Mouse (Mus musculus) gonadal fat pad, adult 2 months (tissue): Measurements from ENCODE around the gene Pet117. TPM values are rescaled to one million over a fixed set of nuclear protein-coding genes. Genes with fewer than 3 reads are reported as not detected.

Source experiments
- DNase-seq: peaks from one replicate; pipeline ENCODE4 v3.0.0-alpha.2; 2012; ENCODE audit warnings: low read depth
- polyA plus RNA-seq: library from polyadenylated mRNA; depleted of rRNA; stranded (reverse); fragments of >200 nt; gene quantifications from 2 replicates; pipeline ENCODE4 v1.2.3, GENCODE M21; 2012; rRNA removed

The Pet117 gene
- polyA plus RNA-seq, 1 experiment = not detected

DNA sequence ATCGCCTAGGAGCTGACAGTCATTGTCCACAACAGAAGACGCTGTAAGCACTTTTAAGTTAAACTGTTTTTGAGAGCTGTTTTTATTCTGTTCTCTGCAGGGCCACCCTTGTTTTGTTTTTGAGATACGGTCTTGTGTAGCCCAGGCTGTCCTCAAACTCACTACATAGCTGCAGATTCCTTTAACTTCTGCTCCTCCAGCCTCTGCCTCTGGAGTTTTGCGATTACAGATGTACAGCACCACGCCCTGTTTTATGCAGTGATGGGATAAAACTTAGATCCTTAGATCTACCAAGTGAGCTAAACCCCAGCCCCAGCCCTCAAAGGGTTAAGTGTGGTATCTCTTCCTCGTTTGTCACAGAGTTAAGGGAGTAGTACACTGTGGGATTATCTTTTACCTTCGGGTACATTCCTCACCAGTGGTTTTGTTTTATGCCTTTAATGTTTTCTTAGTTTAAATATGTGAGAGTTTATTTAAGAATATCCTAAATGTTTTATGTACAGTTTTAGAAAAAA is 13.9 kb downstream of the Pet117 start:
- no peak for DNase-seq

DNA sequence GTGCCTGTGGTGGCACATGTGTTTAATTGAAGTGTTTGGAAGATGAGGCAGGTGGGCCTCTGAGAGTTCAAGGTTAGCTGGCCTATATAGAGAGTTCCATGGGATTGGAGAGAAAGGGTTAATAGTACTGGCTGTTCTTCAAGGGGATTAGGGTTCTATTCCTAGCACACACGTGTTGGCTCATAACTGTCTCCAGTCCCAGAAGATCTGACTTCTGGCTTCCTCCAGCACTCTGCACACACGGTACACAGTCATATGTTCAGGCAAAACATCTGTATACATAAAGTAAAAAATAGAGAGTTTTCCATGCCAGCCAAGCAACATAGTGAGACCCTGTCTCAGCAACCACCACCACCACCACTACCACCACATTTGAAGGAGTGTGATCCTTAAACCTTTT is 17.5 kb downstream of the Pet117 start:
- DNase-seq = no peak

DNA sequence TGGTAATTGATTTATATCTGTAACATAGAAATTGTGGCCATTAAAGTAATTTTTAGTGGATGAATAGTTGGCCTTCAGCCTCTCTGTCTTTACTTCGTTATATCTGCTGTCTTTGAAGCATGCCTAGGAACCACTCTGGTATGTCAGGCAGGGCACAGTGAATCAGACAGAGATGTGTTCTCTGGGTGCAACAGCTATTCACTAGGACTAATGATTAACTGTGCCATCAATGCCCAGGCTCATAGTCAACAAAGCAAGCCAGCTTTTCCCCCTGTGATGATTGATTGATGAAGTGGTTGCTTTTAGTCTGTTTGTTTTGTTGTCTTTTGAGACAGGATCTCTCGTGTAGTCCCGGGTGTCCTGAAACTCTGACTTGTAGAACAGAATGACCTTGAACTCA is 19.6 kb downstream of the Pet117 start:
- DNase-seq = no peak

DNA sequence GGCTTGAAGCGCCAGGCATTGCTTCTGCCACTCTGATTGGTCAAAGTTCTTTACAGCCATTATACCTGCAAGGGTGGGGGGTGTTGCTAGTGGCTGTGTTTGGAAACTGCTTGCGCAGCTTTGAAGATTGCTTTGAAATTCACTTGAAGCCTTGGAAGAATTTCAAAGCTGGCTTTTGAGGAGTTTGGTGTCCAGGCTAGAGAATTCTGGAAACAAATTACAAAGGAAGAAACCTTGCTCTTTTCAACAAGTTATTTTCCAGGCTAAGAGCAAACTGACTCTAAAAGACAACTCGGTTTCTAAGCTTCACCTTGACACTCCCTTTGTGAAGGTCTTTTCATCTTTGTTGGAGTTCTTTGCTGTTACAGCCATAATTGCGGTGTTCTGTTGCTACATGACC is 30.7 kb downstream of the Pet117 start:
- DNase-seq = no peak

DNA sequence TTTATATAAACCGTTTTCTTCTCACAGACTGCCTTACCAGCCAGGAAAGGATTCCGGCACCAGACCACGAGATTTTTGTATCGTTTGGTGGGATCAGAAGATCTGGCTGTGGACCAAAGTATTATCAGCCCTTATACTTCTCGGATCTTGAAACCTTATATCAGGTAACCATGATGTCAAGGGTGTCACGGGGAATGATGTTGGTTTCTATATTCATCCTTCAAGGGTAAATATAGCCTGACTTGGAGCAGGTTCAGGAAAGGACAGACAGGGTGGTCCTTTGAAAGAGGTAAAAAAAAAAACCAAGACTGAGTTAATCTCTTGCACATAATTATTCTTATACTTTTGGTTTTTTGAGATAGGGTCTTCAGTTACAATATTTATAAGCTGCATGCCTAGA is 31.9 kb downstream of the Pet117 start:
- DNase-seq = no peak

DNA sequence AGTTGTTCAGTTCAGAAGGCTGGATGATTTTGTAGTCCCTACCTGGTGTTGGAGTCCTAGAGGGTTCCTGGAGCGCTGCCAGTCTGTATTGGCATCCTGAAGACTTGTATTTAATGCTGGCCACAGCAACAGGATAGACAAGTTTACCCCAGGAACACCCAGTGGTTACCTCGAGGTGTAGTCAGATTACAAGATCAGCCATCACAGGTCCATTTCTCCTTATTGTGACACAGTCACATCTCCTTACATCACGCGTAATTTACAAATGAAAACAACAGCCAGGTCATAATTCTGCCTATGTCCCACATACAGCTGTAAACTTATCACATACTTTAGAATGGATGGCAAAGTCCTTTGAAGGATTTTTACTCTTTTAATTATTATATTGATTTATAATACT is 40.2 kb downstream of the Pet117 start:
- DNase-seq = peak; percentile 56

DNA sequence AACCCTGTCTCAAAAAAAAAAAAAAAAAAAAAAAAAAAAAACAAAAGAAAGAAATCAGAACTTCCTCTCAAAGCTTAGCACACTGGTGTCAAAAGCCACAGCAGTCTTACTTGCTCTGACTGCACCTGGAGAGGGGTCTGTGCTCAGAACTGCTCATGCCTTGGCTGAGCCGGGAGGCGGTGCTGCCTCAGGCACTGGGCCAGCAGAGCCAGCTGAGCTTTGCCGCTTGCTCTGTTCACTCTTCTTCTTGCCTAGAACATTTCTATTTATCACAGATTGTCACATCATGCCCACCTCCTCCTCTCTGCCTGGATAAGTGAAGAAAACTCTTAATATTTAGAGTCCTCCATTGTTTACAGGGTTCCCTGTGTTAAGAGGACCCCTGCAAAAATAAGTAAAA is 41.8 kb downstream of the Pet117 start:
- no peak for DNase-seq

DNA sequence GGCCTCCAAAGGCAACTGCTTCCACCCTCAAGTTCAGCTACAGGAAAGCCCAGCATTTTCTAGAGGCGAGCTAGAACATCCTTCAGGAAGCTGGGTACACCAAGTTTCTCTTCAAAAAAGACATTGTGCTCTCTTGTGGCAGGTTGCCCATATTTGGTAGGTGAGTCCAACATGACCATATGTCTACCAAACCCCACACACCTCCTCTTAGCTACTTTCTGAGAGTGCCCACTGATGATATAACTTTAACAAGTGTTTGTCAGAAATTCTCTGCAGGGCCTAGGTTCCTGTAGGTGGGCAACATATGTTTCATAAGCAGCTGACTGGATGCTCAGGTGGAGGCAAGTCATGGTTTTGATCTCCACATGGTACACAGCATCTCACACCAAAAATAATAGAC is 45.9 kb downstream of the Pet117 start:
- no peak for DNase-seq

DNA sequence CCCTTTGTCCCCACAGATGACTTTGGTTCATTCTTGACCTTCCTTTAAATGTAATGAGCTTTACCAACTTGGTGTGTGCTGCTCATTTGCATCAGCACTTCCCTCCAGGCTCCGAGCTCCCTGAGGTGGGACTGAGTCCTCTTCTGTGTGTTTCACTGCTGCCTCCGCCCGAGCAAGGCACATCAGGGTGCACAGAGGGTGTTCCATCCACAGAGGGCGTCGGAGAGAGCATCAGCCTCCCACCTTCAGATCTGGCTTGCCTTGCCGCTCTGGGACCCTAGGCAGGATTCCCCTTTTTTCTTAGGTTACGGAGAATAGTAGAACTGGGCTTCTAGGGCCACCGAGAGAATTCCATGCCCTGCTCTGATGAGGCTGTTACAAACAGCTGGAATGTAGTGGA is 48.1 kb downstream of the Pet117 start:
- DNase-seq = no peak

DNA sequence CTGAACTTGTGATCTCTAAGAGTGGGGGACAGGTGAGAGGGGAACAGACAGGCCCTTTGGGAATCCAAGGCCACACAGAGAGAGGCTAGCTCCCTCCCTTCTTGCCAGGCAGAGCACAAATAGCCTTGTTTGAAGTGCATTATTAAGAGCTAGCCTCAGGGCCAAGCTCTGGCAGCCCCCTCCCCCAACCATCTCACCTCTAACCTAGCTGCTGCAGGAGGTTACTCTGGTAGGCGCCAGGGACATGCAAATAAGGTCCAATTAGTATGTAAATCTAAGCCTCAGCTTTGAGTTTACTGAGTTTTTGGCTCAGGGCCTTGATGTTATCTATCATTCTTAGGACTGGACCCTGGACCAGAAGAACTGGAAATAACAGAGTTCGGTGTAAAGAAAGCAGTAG is 49.3 kb downstream of the Pet117 start:
- DNase-seq = no peak

DNA sequence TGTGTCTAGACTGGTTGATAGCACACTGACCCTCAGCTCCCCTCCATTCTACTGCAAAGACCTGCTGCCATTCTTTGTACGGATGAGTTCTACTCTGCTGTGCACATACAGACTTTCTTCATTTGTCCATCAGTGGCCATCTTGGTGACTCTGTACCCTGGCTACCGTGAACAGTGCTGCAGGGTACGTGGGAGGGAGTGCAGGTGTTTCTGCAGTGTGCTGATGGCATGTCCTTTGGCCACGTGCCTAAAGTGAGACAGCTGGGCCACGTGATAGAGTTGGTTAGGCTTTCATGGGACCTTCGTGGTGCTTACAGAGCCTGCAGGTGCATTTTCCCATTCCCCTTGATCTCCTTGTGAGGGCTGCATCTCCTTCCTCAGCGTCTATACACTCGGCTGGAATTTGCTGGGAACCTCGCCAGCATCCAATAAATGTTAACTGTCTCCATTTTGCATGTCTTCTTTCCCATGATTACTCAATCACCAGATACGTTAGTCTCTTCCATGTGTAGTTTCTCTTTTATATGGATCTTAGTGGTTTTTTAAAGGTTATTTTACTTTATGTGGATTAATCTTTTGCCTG is 53.4 kb downstream of the Pet117 start:
- DNase-seq = no peak

Other genes with a start within 250 kb of the Pet117 start
- 11.6 and 11.8 TPM in 2 replicates for gene Mgme1, start 98.3 kb upstream of the Pet117 start, polyA plus RNA-seq
- 83.2 and 84.8 TPM in 2 replicates for gene Snx5, start 98.1 kb upstream of the Pet117 start, polyA plus RNA-seq
- gene Ovol2, start 36.9 kb upstream of the Pet117 start, polyA plus RNA-seq = 2.8 and 3.2 TPM in 2 replicates
- 24.2 and 28.2 TPM in 2 replicates for gene Kat14, start within 50 bp of the Pet117 start, polyA plus RNA-seq
- gene Dzank1, start 158.4 kb downstream of the Pet117 start, polyA plus RNA-seq = 1.6 and 2.2 TPM in 2 replicates
- gene Polr3f, start 158.7 kb downstream of the Pet117 start, polyA plus RNA-seq = 9.6 and 10.9 TPM in 2 replicates
- gene Rbbp9, start 181.9 kb downstream of the Pet117 start, polyA plus RNA-seq = 18.1 and 20.4 TPM in 2 replicates
- 82.7 and 82.8 TPM in 2 replicates for gene Sec23b, start 187.2 kb downstream of the Pet117 start, polyA plus RNA-seq
- 10.5 and 12.2 TPM in 2 replicates for gene Smim26, start 225.1 kb downstream of the Pet117 start, polyA plus RNA-seq
- 16.5 and 18.2 TPM in 2 replicates for gene Dtd1, start 230.9 kb downstream of the Pet117 start, polyA plus RNA-seq